14 mouse cellular contexts compared by ENCODE assay signal in genomic region chr11:118013339-118013738, GRCm38 (mm10).
"Had no signal": no experiment of that assay in that cellular context is flagged by ENCODE, and none has a peak within 500 bp of the region (broad histone marks: within the 10 kb centered on the region; RNA-seq: fewer than 3 reads in every experiment).

No protein-coding gene starts in this region.

- ATAC-seq: liver, postnatal 0 days; midbrain, embryonic 16.5 days had no signal

- H3K9ac ChIP-seq: liver, postnatal 0 days; lung, embryonic 15.5 days; neural tube, embryonic 15.5 days had no signal

- H3K4me2 ChIP-seq: lung, embryonic 15.5 days; midbrain, embryonic 11.5 days; neural tube, embryonic 15.5 days had no signal

- H3K4me3 ChIP-seq: left cerebral cortex, adult 2 months; lung, embryonic 15.5 days; megakaryocyte, embryonic 14.5 days; neural tube, embryonic 15.5 days had no signal

- H3K9me3 ChIP-seq: lung, embryonic 15.5 days; neural tube, embryonic 15.5 days had no signal

- H3K27me3 ChIP-seq: lung, embryonic 15.5 days; megakaryocyte, embryonic 14.5 days; neural tube, embryonic 15.5 days had no signal

- H3K27ac ChIP-seq: left cerebral cortex, adult 2 months; lung, embryonic 15.5 days; macrophage; neural tube, embryonic 15.5 days had no signal

- DNase-seq: kidney, adult 2 months; kidney, postnatal 25 days; liver, postnatal 0 days; lung, postnatal 14 days; right cerebral cortex, adult 18-20 months; right cerebral cortex, postnatal 25 days; thymus, postnatal 4 days had no signal
